Mouse (Mus musculus) forebrain, embryonic 14.5 days (tissue): ENCODE results near the gene Vps52. TPM values are rescaled to one million over a fixed set of nuclear protein-coding genes. Genes with fewer than 3 reads are reported as not detected.

Source experiments
- ATAC-seq: fragments of 200-750 bp; cut with Nextera tagmentation; 2 replicates; pipeline ENCODE4 v1.8.0; 2017; ENCODE audit warnings: mild to moderate bottlenecking, moderate library complexity
- DNase-seq: peaks from one replicate; pipeline ENCODE4 v3.0.0-alpha.2; 2015; ENCODE audit warnings: low spot score
- H3K27ac ChIP-seq: fragments of 300-500 bp; sonication (generic); 2 replicates; pipeline ENCODE4 v1.5.1; 2014; ENCODE audit warnings: low read depth, mild to moderate bottlenecking, control low read depth, low read length, moderate library complexity
- H3K27me3 ChIP-seq: fragments of 300-500 bp; sonication (generic); replicated peaks from 2 replicates; pipeline ENCODE4 v1.6.1; 2014; ENCODE audit warnings: low read length, control low read depth, mixed read lengths; ENCODE audit not compliant: control insufficient read depth, insufficient read depth
- H3K36me3 ChIP-seq: fragments of 300-500 bp; sonication (generic); 2 replicates; pipeline ENCODE4 v1.6.1; 2014; ENCODE audit warnings: low read length, control low read depth; ENCODE audit not compliant: control insufficient read depth, insufficient read depth
- H3K4me1 ChIP-seq: fragments of 300-500 bp; sonication (generic); 2 replicates; pipeline ENCODE4 v1.6.1; 2014; ENCODE audit warnings: antibody characterized with exemption, low read length, control low read depth; ENCODE audit not compliant: control insufficient read depth, insufficient read depth
- H3K4me2 ChIP-seq: fragments of 300-500 bp; sonication (generic); 2 replicates; pipeline ENCODE4 v1.6.1; 2014; ENCODE audit warnings: mild to moderate bottlenecking, control low read depth, low read length
- H3K4me3 ChIP-seq: fragments of 300-500 bp; sonication (generic); 2 replicates; pipeline ENCODE4 v1.5.1; 2014; ENCODE audit warnings: low read depth, low read length, control low read depth
- H3K9ac ChIP-seq: fragments of 300-500 bp; sonication (generic); 2 replicates; pipeline ENCODE4 v1.6.1; 2014; ENCODE audit warnings: mild to moderate bottlenecking, low read length, control low read depth, moderate library complexity
- H3K9me3 ChIP-seq: fragments of 300-500 bp; sonication (generic); replicated peaks from 2 replicates; pipeline ENCODE4 v1.6.1; 2016; ENCODE audit warnings: low read length, control low read depth, mixed read lengths; ENCODE audit not compliant: control insufficient read depth
- WGBS: fragments of 180-500 bp; shearing (Covaris S2); extraction: QIAGEN DNeasy Blood & Tissue Kit; methylation state at CpG from one replicate; pipeline ENCODE4 v1.1.7; 2014; 5-methylcytosine and 5-hydroxymethylcytosine counted together
- polyA plus RNA-seq: library from polyadenylated mRNA; unstranded; fragments of >200 nt; fragmentation: Nextera tagmentation; extraction: Ambion mirVana; gene quantifications from 2 replicates; pipeline ENCODE4 v1.2.1, GENCODE M21; 2014

The Vps52 gene
- polyA plus RNA-seq, 1 experiment from 2014 or later: 41.6 TPM

DNA sequence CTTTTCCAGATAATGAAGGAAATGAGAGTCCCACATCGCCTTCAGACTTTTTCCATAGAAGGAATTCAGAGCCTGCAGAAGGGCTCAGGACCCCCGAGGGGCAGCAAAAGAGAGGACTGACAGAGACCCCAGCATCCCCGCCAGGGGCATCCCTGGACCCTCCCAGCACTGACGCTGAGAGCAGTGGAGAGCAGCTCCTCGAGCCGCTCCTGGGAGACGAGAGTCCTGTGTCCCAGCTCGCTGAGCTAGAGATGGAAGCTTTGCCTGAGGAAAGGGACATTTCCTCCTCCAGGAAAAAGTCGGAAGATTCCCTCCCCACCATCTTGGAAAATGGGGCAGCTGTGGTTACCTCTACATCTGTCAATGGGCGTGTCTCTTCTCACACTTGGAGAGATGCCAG is 42.3 kb upstream of the Vps52 start:
- no peak overlapping the region for H3K4me2 ChIP-seq

DNA sequence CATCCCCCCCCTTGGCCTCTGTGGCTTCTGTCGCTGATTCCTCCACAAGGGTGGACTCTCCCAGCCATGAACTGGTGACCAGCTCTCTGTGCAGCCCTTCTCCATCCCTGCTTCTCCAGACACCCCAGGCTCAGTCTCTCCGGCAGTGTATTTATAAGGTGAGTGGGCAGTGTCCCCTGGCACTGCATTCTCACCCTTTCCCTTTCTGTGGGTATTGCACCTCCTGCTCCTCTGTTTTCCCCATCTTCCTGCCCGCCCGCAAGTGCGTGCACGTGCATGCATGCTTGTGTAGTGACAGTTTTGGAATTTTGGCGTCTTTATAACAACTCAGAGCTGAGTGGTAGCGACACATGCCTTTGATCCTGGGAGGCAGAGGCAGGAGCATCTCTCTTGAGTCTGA is 41.7 kb upstream of the Vps52 start:
- DNase-seq (no peak), ATAC-seq (no peak)
- Histone ChIP-seq H3K4me1 (peaks cover 14% of the 10 kb centered on the region), H3K27ac (no peak overlapping the region), H3K4me2 (no peak overlapping the region), H3K27me3 (no peaks in the 10 kb centered on the region), H3K4me3 (no peak overlapping the region), H3K9ac (no peak overlapping the region), H3K9me3 (no peaks in the 10 kb centered on the region), H3K36me3 (peaks cover 41% of the 10 kb centered on the region)
- WGBS: 97% methylated on average over 8 of the region's 8 CpGs

More for the DNA sequence above, 42.3 kb upstream of the Vps52 start:
- H3K4me3 ChIP-seq: no peak overlapping the region
- H3K9ac ChIP-seq: no peak overlapping the region
- no peaks in the 10 kb centered on the region for H3K27me3 ChIP-seq
- ATAC-seq (no peak), DNase-seq (no peak)
- no peaks in the 10 kb centered on the region for H3K9me3 ChIP-seq
- peaks cover 13% of the 10 kb centered on the region for H3K4me1 ChIP-seq
- no peak overlapping the region for H3K27ac ChIP-seq
- peaks cover 41% of the 10 kb centered on the region for H3K36me3 ChIP-seq
- 88% methylated on average over 10 of the region's 10 CpGs for WGBS

- ATAC-seq (no peak), DNase-seq (no peak)
- H3K27me3 ChIP-seq: no peaks in the 10 kb centered on the region
- no peaks in the 10 kb centered on the region for H3K9me3 ChIP-seq
- H3K4me1 ChIP-seq: peaks cover 24% of the 10 kb centered on the region
- 66% methylated on average over 13 of the region's 13 CpGs for WGBS
- peak overlapping the region; percentile 55; the same call in 1 of the 2 replicates for H3K4me3 ChIP-seq
- peaks cover 41% of the 10 kb centered on the region for H3K36me3 ChIP-seq
- no peak overlapping the region for H3K27ac ChIP-seq
- no peak overlapping the region for H3K9ac ChIP-seq
- peak overlapping the region; percentile 63 for H3K4me2 ChIP-seq
These were observed 40.6 kb upstream of the Vps52 start for GRCm38 (mm10) chr17:33914969-33915391.

- H3K9ac ChIP-seq: peak within 1 kb of the TSS; percentile 61
- peak within 1 kb of the TSS; percentile 55 for H3K4me3 ChIP-seq
- peaks cover 41% of the 10 kb centered on the region for H3K36me3 ChIP-seq
- under 1% methylated on average over 31 of the region's 34 CpGs for WGBS
- no peaks in the 10 kb centered on the region for H3K9me3 ChIP-seq
- H3K4me1 ChIP-seq: peaks cover 24% of the 10 kb centered on the region
- peak within 1 kb of the TSS; percentile 76 for H3K27ac ChIP-seq
- ATAC-seq (peak; percentile 92), DNase-seq (peak; percentile 98)
- H3K27me3 ChIP-seq: no peaks in the 10 kb centered on the region
- H3K4me2 ChIP-seq: peak within 1 kb of the TSS; percentile 63
These were observed 39.9 kb upstream of the Vps52 start, which contains the start of the genes Tapbp and Zbtb22 for GRCm38 (mm10) chr17:33915671-33916250. Gene Tapbp, plus strand, starts transcription at chr17:33915899. Gene Zbtb22, plus strand, starts transcription at chr17:33915904.

- peak overlapping the region; percentile 55 for H3K4me3 ChIP-seq
- peaks cover 24% of the 10 kb centered on the region for H3K4me1 ChIP-seq
- H3K36me3 ChIP-seq: peaks cover 37% of the 10 kb centered on the region
- under 1% methylated on average over 12 of the region's 20 CpGs for WGBS
- no peaks in the 10 kb centered on the region for H3K9me3 ChIP-seq
- H3K27me3 ChIP-seq: no peaks in the 10 kb centered on the region
- ATAC-seq (peak; percentile 35), DNase-seq (peak; percentile 79)
- H3K9ac ChIP-seq: peak overlapping the region; percentile 61
- H3K4me2 ChIP-seq: peak overlapping the region; percentile 63
- peak overlapping the region; percentile 76 for H3K27ac ChIP-seq
These were observed 39.3 kb upstream of the Vps52 start for GRCm38 (mm10) chr17:33916294-33916693.

DNA sequence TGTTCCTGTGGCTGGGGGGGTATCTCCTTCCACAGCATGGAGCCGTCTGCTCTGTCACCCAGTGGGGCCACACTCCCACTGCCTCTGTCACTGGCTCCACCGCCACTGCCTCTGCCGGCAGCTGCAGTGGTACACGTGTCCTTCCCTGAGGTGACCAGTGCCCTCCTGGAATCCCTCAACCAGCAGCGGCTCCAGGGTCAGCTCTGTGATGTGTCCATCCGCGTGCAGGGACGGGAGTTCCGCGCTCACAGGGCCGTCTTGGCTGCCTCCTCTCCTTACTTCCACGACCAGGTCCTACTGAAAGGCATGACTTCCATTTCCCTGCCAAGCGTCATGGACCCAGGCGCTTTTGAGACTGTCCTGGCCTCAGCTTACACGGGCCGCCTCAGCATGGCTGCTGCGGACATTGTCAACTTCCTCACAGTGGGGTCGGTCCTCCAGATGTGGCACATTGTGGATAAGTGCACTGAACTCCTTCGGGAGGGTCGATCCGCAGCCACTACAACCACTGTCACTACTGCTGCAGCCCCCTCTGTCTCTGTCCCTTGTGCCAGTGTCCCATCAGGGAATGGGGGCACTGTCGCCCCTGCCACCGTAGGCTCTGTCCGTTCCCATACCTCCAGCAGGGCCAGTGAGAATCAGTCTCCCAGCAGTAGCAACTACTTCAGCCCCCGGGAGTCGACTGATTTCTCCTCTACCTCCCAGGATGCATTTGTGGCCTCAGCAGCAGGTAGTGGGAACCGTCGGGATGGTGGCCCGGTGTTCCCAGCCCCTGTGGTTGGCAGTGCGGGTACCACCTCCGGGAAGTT is 38.6 kb upstream of the Vps52 start:
- H3K36me3 ChIP-seq: peaks cover 29% of the 10 kb centered on the region
- no peaks in the 10 kb centered on the region for H3K9me3 ChIP-seq
- WGBS: 77% methylated on average over 31 of the region's 31 CpGs
- no peaks in the 10 kb centered on the region for H3K27me3 ChIP-seq
- no peak overlapping the region for H3K27ac ChIP-seq
- peak overlapping the region; percentile 63 for H3K4me2 ChIP-seq
- peak overlapping the region; percentile 55 for H3K4me3 ChIP-seq
- H3K4me1 ChIP-seq: peaks cover 24% of the 10 kb centered on the region
- ATAC-seq: no peak
- peak overlapping the region; percentile 61; the same call in 1 of the 2 replicates for H3K9ac ChIP-seq
- DNase-seq: no peak

DNA sequence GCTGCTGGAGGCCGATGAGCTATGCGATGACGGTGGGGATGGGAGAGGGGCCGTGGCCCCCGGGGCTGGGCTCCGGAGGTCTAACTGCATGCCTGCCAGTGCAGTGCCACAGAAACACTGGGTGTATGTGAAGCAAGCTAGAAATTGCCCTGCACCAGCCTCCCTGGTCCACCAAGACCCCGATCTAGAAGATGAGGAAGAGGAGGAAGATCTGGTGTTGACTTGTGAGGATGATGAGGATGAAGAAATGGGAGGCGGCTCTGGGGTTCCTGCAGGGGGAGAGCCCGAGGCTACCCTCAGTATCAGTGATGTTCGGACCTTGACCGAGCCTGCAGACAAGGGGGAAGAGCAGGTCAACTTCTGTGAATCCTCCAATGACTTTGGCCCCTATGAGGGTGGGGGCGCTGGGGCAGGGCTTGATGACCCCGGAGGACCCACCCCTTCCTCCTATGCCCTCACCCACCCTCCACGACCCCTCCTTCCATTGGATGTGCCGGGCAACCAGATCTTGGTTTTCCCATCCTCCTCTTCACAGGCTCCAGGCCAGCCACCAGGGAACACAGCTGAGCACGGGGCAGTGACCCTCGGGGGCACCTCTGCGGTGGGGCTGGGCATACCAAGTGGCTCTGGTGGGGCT is 37.8 kb upstream of the Vps52 start:
- no peak overlapping the region for H3K4me2 ChIP-seq
- 85% methylated on average over 18 of the region's 18 CpGs for WGBS
- no peak overlapping the region for H3K27ac ChIP-seq
- H3K9ac ChIP-seq: no peak overlapping the region
- no peaks in the 10 kb centered on the region for H3K27me3 ChIP-seq
- DNase-seq: no peak
- H3K36me3 ChIP-seq: peaks cover 23% of the 10 kb centered on the region
- H3K4me3 ChIP-seq: no peak overlapping the region
- H3K9me3 ChIP-seq: no peaks in the 10 kb centered on the region
- ATAC-seq: no peak
- peaks cover 24% of the 10 kb centered on the region for H3K4me1 ChIP-seq

DNA sequence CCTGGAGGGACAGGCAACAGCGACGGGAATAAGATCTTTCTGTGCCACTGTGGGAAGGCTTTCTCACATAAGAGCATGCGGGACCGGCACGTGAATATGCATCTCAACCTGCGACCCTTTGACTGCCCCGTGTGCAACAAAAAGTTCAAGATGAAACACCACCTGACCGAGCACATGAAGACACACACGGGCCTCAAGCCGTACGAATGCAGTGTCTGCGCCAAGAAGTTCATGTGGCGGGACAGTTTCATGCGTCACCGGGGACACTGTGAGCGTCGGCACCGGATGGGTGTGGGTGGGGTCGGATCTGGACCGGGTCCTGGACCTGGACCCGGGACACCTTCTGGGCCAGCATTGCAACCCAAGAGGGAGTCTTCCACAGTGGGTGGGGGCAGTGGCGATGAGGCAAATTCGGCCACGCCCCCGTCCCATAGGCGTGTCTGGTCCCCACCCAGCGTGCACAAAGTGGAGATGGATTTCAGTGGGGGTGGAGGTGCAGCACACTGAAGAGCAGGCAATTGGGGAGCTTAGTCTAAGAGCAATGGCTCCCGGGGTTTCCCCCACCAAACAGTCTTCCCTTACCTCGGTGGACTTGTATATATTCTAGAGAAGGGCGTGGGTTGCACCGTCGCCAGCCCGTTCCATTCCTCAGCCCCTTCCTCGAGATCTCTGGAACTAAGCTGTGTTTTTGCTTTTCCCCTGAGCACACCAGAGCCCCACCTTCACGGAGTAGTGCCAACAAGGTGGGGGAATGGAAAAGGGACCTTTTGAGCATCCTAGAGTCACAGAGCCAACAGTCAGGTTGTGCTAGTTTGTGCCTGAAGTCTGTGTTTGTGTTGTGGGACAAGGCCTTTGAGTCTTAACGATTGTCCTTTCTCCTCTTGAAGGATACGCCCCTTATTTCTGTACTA is 37.1 kb upstream of the Vps52 start:
- H3K9me3 ChIP-seq: no peaks in the 10 kb centered on the region
- 61% methylated on average over 37 of the region's 37 CpGs for WGBS
- peaks cover 17% of the 10 kb centered on the region for H3K36me3 ChIP-seq
- no peak overlapping the region for H3K27ac ChIP-seq
- no peaks in the 10 kb centered on the region for H3K27me3 ChIP-seq
- peaks cover 24% of the 10 kb centered on the region for H3K4me1 ChIP-seq
- ATAC-seq (no peak), DNase-seq (no peak)
- peak overlapping the region; percentile 87 for H3K4me2 ChIP-seq
- H3K9ac ChIP-seq: no peak overlapping the region; the same call in 1 of the 2 replicates
- H3K4me3 ChIP-seq: peak overlapping the region; percentile 40
